Mouse (Mus musculus) megakaryocyte-erythroid progenitor cell, adult 5-6 weeks (primary cell): ENCODE data around the gene Gpr183. TPM values are rescaled to one million over a fixed set of nuclear protein-coding genes. Genes with fewer than 3 reads are reported as not detected.
A peak's percentile ranks its signal among the peaks of the same experiment; 100 is the strongest.

ENCODE experiments used
- ATAC-seq: replicated peaks from 2 replicates; pipeline ENCODE4 v1.8.0; 2016; ENCODE audit warnings: mild to moderate bottlenecking, inconsistent platforms; ENCODE audit not compliant: severe bottlenecking, poor library complexity, low FRiP score, low TSS enrichment
- total RNA-seq, 2 experiments: library from RNA; stranded (forward) in 1 of 2; stranded (reverse) in 1 of 2; fragments of 200-1000, 215-1000 nt in 1 of 2; fragments of >200 nt in 1 of 2; fragmentation: Nextera tagmentation in 1 of 2; gene quantifications; 2 replicates each; pipeline ENCODE4 v1.2.3; 2014 to 2017

The Gpr183 gene
- total RNA-seq, 2 experiments from 2014 or later: 0.52 to 0.94 TPM

DNA sequence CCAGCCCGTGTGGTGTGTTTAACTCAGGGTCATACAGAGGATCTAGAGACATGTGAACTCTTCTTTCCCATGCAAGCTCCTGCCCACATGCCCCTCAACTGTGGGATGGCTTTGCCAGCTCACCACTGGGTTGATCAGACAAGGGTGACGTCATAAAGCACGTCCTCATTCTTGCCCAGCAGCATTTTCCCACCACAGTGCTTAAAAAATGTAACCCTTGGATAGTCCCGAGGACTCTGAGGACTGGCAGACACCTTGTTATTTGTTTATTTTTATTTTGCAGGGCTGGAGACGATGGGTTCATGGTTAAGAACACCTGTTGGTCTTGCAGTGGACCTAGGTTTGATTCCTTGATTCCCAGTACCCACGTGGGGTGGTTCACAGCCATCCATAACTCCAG lies 25.9 kb upstream of the Gpr183 start:
- ATAC-seq: no peak

GRCm38 (mm10) chr14:121989869-121990268 lies 24.9 kb upstream of the Gpr183 start:
- no peak for ATAC-seq

- ATAC-seq: no peak
Measured at GRCm38 (mm10) chr14:121989331-121989730, 24.3 kb upstream of the Gpr183 start.

- no peak for ATAC-seq
Measured at GRCm38 (mm10) chr14:121987691-121988090, 22.7 kb upstream of the Gpr183 start.

- no peak for ATAC-seq
Measured at GRCm38 (mm10) chr14:121987287-121987686, 22.3 kb upstream of the Gpr183 start.

GRCm38 (mm10) chr14:121986028-121986427 lies 21.0 kb upstream of the Gpr183 start:
- no peak for ATAC-seq

DNA sequence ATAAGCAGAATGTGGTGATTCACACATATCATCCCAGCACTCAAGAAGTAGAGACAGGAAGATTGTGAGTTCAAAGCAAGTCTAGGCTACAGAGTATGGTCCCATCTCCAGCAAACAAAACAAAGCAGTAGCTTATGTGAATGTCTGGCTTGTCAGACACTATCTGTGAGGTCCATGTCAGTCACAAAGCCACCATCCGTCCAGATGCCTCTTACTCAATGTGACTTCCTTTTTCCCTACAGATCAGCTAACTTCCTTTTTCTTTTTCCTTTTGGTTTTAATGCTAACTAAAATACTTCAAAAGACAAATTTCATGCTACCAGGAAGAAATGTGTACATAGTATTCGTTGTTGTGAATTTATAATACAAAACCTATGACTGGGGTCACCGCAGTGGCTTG lies 20.5 kb upstream of the Gpr183 start:
- ATAC-seq: peak; percentile 48; the same call in 1 of the 2 replicates

DNA sequence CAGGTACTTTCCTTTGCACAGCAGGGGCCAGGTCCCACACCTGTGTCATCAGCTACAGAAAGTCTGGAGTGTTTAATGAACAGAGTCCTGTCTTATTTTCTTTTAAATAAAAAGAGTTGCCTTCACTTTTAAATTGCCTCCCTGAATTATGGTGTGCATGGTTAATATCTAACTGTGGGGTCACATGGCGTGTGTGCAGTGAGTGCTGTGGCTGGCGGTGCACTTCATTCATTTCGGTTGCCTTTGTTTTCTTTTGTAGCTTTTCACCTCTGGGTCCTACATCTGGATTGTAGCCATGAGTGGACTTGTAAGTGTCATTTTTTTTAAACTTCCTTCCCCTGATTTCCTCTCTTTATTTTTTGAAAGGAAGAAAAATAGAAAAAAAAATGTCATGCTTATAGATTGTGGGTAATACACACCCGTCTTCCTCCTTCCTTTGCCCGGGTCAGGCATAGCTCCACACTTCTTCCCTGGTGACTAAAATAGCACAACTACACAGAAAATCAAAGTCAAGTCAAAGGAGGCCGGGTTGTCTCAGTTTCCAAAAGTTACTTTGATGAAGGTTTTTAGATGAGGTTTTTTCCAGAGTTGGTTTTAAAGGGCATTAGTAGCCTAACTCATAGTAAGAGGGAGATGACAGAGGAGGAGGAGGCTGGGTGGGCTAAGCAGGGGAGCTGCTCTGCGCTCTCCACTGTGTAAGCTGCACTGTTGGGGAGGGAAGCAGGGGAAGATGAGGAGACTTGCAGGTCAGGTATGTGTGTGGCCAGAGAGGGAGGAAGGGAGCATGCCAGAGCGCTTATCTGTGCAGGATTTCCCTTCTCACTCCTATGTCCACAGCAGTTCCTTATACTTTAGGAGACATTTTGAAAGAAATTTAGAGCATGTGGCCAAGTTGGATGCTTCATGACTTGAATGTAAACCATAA lies 18.3 kb upstream of the Gpr183 start:
- ATAC-seq: no peak

DNA sequence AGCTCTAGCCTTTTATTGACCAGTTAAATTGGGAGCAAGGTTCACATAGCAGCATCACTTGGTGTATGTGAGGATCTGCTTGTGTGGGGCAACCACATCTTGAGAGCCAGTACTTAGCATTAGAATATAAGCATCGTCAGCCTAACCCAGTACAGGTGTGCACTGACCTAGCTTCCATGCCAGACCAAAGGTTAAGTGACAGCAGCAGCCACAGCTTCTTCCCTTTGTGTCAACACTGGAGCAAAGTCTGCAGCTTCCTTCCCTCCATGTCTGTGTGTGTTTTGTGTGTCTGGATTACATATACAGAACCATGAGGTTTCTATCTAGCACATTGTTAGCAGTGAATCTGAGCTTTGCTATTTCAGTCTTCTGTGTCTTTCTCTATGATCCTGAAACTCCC lies 16.5 kb upstream of the Gpr183 start:
- no peak for ATAC-seq

DNA sequence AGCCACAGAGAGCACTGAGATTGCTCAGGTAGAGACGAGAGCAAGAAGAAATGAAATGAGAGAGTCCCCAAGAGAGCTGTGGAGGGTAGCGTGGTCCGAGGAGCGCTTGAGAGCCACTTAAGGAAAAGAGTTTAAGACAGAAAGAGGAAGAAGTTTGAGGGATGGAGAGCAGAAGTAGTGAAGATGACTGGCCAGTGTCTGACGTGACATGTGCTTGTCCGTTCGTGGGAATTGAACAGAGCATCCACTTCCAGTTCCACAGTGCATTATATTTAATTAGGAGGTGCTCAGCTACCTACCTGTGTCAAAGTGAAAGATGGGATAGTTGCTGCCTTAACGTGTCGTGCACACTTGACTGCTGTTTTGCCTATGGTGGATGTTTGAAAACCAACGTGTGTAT lies 8.1 kb upstream of the Gpr183 start:
- no peak for ATAC-seq

DNA sequence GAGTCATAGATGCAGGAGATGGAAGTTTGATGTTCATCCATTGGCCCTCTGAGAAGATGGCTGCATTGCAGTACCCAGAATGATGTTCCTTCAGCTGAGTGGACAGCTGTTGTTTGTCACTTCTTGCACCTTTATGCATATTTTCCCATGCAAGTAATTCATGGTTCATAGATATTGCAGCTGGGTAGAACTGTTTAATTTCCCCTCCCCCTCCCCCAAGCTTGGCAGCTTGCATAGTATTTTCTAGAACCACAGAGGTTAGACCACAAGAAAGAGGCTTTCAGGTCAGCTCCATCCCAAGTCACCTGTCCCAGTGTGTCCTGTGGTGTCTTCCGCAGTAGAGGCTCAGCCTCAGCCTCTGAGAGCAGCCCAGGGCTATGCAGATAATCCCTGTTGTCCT lies 5.4 kb upstream of the Gpr183 start:
- no peak for ATAC-seq

DNA sequence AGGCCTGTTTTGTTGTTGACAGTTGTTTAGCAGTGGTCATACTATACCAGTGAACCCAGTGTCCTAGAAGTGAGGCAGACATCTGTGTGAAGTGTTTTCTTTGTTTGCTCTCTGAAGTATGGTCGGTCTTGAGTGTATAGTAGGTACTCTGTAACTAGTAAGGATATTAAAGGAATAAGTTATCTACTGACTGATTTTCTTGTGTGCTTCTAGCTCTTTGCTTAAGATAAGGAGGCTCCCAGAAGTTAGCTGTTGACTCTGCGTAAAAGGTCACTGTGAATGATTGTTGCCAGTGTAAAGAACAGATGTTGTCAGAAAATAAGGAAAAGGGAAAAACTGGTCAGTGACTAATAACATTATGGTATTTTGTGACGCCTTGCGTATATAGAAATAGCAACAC lies 2.1 kb upstream of the Gpr183 start:
- no peak for ATAC-seq

- ATAC-seq: no peak
Measured at GRCm38 (mm10) chr14:121965461-121965860, 466 bp upstream of the Gpr183 start.

- ATAC-seq: peak; percentile 42
Measured at GRCm38 (mm10) chr14:121963942-121964335, 1.1 kb downstream of the Gpr183 start.

- ATAC-seq: peak; percentile 86
Measured at GRCm38 (mm10) chr14:121963251-121963941, 1.6 kb downstream of the Gpr183 start.

DNA sequence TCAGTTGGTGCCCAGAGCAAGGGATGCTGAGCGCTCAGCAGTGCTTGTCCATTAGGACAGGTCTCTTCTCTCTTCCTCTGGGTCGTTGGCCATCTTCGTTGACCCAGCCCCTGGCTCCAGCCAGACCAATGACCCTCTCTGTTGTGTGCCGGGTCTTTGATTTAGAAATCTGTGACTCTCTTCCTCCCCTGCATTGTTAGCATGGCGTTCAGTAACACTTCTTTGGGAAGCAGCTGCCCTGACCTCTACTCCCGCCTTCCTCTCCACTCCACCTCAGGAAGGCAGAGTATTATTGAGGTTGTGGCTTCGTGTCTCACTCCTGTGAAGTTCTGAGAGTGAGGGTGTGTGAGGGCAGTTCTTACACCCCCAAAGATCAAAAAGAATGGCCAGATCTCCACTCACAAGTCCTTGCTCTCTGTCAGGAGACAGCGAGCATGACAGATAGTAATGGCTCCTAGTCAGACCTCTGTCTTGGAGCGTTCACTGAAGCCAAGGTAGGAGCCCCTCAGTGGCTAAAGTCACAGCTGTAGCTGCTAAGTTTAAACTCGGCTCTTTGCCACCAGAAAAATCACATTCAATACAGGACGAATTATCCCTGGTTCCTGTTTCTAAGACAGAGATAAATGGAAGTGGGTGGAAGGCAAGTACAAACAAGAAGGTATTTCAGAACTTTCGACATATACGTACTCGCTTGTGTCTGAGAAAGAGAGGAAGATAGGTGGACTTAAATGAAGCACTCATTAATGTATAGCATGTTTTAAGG lies 2.7 kb downstream of the Gpr183 start:
- no peak for ATAC-seq

- no peak for ATAC-seq
Measured at GRCm38 (mm10) chr14:121961496-121962127, 3.4 kb downstream of the Gpr183 start.

GRCm38 (mm10) chr14:121960997-121961396 lies 4.0 kb downstream of the Gpr183 start:
- peak; percentile 45 for ATAC-seq

GRCm38 (mm10) chr14:121960531-121960930 lies 4.5 kb downstream of the Gpr183 start:
- ATAC-seq: no peak

DNA sequence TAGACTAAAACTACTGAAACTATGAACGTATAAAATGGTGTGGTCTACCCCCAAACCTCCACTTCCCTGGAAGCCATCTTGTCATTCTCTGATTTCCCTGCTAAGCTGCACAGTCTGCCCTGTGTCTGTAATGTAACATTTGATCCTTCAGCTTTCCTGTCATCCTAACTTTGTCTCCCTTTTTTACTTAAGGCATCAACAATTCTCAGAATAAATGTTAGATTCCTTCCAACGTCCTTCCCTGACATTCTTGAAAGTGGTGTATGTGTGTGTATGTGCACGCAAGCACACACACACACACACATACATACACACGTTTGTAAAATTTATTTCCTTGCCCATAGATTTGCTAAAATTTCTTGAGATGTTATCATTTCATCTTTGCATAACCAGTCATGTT lies 5.0 kb downstream of the Gpr183 start:
- no peak for ATAC-seq
